Mouse (Mus musculus) heart, embryonic 10.5 days (tissue): Measurements from ENCODE around the gene Slc16a10. TPM values are rescaled to one million over a fixed set of nuclear protein-coding genes. Genes with fewer than 3 reads are reported as not detected.
A peak's percentile ranks its signal among the peaks of the same experiment; 100 is the strongest.

Experiments used
- DNase-seq: peaks from one replicate; pipeline ENCODE4 v3.0.0-alpha.2; 2017; ENCODE audit warnings: low spot score
- H3K27ac ChIP-seq: fragments of 300-500 bp; sonication (generic); 2 replicates; pipeline ENCODE4 v1.5.1; 2016; ENCODE audit warnings: mild to moderate bottlenecking
- H3K27me3 ChIP-seq: fragments of 300-500 bp; sonication (generic); 2 replicates; pipeline ENCODE4 v1.6.1; 2016; ENCODE audit warnings: mild to moderate bottlenecking; ENCODE audit not compliant: poor library complexity, insufficient read depth, severe bottlenecking
- H3K36me3 ChIP-seq: fragments of 300-500 bp; sonication (generic); 2 replicates; pipeline ENCODE4 v1.6.1; 2016; ENCODE audit warnings: mild to moderate bottlenecking, moderate library complexity
- H3K4me1 ChIP-seq: fragments of 300-500 bp; sonication (generic); 2 replicates; pipeline ENCODE4 v1.6.1; 2016; ENCODE audit warnings: mild to moderate bottlenecking
- H3K4me3 ChIP-seq: fragments of 300-500 bp; sonication (generic); 2 replicates; pipeline ENCODE4 v1.5.1; 2016; ENCODE audit warnings: mild to moderate bottlenecking, moderate library complexity
- H3K9me3 ChIP-seq: fragments of 300-500 bp; sonication (generic); 2 replicates; pipeline ENCODE4 v1.6.1; 2016; ENCODE audit warnings: mild to moderate bottlenecking, moderate library complexity
- WGBS: fragments of 180-500 bp; shearing (Covaris S2); methylation state at CpG from one replicate; pipeline ENCODE4 v1.1.7; 2016; 5-methylcytosine and 5-hydroxymethylcytosine counted together
- polyA plus RNA-seq: library from polyadenylated mRNA; unstranded; fragments of >200 nt; fragmentation: Nextera tagmentation; extraction: Ambion mirVana; gene quantifications from 2 replicates; pipeline ENCODE4 v1.2.1, GENCODE M21; 2016

Slc16a10 gene
- polyA plus RNA-seq, 1 experiment from 2014 or later = 15.2 TPM

- no peaks in the 10 kb centered on the region; the same call in 1 of the 2 replicates for H3K4me1 ChIP-seq
- no peak overlapping the region for H3K4me3 ChIP-seq
- 81% methylated on average over 3 of the region's 3 CpGs for WGBS
- H3K36me3 ChIP-seq = no peaks in the 10 kb centered on the region
- H3K27me3 ChIP-seq = no peaks in the 10 kb centered on the region
- no peak overlapping the region for H3K27ac ChIP-seq
- H3K9me3 ChIP-seq = no peaks in the 10 kb centered on the region
- no peak for DNase-seq
Measured at GRCm38 (mm10) chr10:40119466-40119865, 22.6 kb downstream of the Slc16a10 start.

DNA sequence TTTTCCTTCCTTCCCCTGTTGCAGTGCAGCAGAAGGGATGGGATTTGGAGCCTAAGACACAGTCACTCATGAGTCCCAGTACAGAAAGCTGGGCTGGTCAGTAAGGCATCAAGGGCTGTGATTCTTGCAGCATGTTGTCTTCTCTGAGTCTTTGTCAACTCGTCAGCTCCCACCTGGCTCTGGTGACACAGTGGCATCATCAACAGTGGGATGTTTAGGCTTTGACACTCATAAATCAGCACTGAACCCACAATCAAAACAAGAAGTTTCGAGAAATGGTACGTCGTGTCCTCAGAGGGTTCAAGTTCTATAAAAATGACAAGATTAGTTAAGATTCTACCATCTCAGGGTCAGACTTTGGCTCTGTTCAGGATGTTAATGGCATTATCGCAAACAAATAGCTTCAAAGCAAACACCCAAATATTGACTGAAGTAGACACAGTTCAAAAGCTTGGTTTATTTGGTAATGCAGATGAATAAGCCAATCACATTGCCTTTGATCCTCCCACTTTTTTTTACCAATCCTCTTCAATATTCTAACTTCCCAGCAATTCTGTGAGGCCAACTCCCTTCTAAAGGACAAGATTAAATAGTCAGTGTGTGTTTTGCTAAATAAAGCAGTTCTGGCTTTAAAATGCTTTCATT lies 23.2 kb downstream of the Slc16a10 start:
- Histone ChIP-seq H3K27me3 (no peaks in the 10 kb centered on the region), H3K27ac (no peak overlapping the region), H3K4me3 (no peak overlapping the region), H3K36me3 (no peaks in the 10 kb centered on the region), H3K4me1 (peaks cover under 1% of the 10 kb centered on the region), H3K9me3 (no peaks in the 10 kb centered on the region)
- 85% methylated on average over 5 of the region's 5 CpGs for WGBS
- peak; percentile 64 for DNase-seq

DNA sequence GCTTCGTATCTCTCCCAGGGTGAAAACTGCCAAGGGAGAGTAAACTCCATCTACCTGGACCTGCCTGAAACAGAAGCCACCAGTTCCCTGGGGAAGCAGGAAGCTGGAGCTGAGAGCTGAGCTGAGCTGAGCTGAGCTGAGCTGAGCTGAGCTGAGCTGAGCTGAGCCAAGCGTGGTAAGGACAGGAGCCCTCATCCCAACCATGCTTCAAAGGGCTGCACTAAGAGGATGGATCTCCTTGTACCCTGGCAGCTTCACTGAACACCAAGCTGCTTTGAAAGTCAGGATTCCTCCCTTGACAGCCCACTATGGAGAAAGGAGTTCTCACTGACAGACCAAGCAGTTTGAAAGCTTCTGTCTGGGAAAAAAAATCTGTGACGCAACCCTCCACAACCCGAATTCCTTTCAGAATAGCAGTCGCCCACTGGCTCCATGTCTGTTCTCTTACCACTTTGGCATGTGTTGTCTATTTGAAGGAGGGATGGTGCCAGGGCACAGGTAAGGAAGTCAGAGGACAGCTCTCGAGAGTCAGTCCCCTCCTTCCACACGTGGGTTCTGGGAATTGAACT lies 28.5 kb downstream of the Slc16a10 start:
- no peaks in the 10 kb centered on the region for H3K27me3 ChIP-seq
- H3K4me3 ChIP-seq = no peak overlapping the region
- H3K27ac ChIP-seq = no peak overlapping the region
- WGBS = 81% methylated on average over 7 of the region's 7 CpGs
- peak; percentile 30 for DNase-seq
- no peaks in the 10 kb centered on the region for H3K9me3 ChIP-seq
- no peaks in the 10 kb centered on the region for H3K36me3 ChIP-seq
- peaks cover 19% of the 10 kb centered on the region for H3K4me1 ChIP-seq

DNA sequence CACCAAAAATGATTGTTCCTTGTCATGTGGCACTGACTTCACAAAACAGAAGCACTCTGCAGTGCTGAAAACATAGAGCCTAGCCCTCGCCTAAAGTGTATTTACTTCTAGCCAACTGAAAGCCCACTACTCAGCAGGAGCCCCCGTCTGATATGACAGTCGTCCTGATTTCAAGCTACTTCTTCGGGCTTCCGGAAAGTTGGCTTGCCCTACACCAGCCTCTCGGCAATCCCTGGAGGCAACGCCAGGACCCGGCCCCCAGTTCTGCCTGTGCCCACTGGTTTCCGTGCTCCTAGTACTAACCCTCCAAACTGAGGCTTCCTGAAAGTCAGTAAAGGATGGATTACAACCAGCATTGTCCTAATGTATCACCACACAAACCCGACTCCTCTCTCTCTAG lies 29.8 kb downstream of the Slc16a10 start:
- Histone ChIP-seq H3K4me3 (no peak overlapping the region), H3K36me3 (no peaks in the 10 kb centered on the region), H3K27ac (no peak overlapping the region), H3K9me3 (no peaks in the 10 kb centered on the region), H3K27me3 (no peaks in the 10 kb centered on the region), H3K4me1 (peaks cover 19% of the 10 kb centered on the region)
- 83% methylated on average over 10 of the region's 10 CpGs for WGBS
- DNase-seq = peak; percentile 58

GRCm38 (mm10) chr10:40109520-40109919 lies 32.5 kb downstream of the Slc16a10 start:
- Histone ChIP-seq H3K36me3 (no peaks in the 10 kb centered on the region), H3K4me3 (no peak overlapping the region), H3K4me1 (peaks cover 19% of the 10 kb centered on the region), H3K9me3 (no peaks in the 10 kb centered on the region), H3K27ac (no peak overlapping the region; the same call in 1 of the 2 replicates), H3K27me3 (no peaks in the 10 kb centered on the region)
- 84% methylated on average over 5 of the region's 5 CpGs for WGBS
- DNase-seq = no peak

DNA sequence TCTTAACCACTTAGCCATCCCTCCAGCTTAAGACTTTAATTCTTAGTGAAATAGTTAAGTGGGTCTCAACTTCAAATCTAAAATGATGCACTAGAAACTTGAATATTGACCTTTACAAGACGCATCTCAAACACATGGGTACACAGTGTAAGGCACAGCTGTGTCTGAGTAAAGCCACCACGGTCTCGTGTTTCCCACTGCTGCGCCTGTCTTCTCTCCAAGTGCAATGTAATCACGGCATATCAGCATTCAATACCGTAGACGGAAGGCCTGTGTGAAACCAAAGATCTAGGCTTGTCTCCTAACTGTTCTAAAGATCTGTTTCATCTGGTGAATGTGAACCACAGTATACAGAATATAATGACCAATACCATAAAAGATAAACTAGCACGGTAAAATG lies 33.1 kb downstream of the Slc16a10 start:
- Histone ChIP-seq H3K27ac (no peak overlapping the region), H3K9me3 (no peaks in the 10 kb centered on the region), H3K4me3 (no peak overlapping the region), H3K27me3 (no peaks in the 10 kb centered on the region), H3K36me3 (no peaks in the 10 kb centered on the region), H3K4me1 (peaks cover 19% of the 10 kb centered on the region)
- DNase-seq = no peak
- 82% methylated on average over 8 of the region's 8 CpGs for WGBS

DNA sequence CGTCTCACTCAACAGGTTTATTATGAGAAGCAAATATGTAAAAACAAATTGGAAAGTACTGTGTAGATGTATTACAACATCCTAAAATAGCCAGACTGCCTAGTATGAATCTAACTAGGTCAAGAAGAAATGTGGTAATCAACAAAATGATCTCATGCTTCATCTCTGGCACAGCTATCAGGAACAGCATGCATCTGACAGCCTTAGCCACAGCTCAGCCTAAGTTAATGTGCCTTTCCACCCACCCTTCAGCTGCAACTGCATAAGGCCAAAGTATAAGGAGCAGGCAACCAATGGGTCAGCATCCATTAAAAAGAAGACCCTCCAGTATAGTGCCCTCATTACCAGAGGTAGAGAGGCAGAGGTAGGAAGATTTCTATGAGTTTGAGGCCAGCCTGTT lies 34.1 kb downstream of the Slc16a10 start:
- WGBS = 91% methylated on average over 1 of the region's 1 CpGs
- Histone ChIP-seq H3K4me3 (no peak overlapping the region), H3K4me1 (peaks cover 15% of the 10 kb centered on the region)

GRCm38 (mm10) chr10:40105174-40105573 lies 36.9 kb downstream of the Slc16a10 start:
- WGBS = 77% methylated on average over 1 of the region's 1 CpGs
- no peak for DNase-seq
- H3K27me3 ChIP-seq = no peaks in the 10 kb centered on the region
- H3K9me3 ChIP-seq = no peaks in the 10 kb centered on the region
- peaks cover 8% of the 10 kb centered on the region; the same call in 1 of the 2 replicates for H3K4me1 ChIP-seq
- no peaks in the 10 kb centered on the region for H3K36me3 ChIP-seq
- no peak overlapping the region for H3K27ac ChIP-seq
- H3K4me3 ChIP-seq = no peak overlapping the region

More for the DNA sequence above, 34.1 kb downstream of the Slc16a10 start:
- H3K27me3 ChIP-seq = no peaks in the 10 kb centered on the region
- no peaks in the 10 kb centered on the region for H3K9me3 ChIP-seq
- DNase-seq = no peak
- no peaks in the 10 kb centered on the region for H3K36me3 ChIP-seq
- H3K27ac ChIP-seq = no peak overlapping the region

GRCm38 (mm10) chr10:40103790-40104189 lies 38.3 kb downstream of the Slc16a10 start:
- H3K4me3 ChIP-seq = no peak overlapping the region
- 74% methylated on average over 5 of the region's 5 CpGs for WGBS
- no peak for DNase-seq
- H3K27ac ChIP-seq = no peak overlapping the region
- no peaks in the 10 kb centered on the region for H3K36me3 ChIP-seq
- no peaks in the 10 kb centered on the region for H3K9me3 ChIP-seq
- no peaks in the 10 kb centered on the region for H3K27me3 ChIP-seq
- H3K4me1 ChIP-seq = no peaks in the 10 kb centered on the region; the same call in 1 of the 2 replicates

DNA sequence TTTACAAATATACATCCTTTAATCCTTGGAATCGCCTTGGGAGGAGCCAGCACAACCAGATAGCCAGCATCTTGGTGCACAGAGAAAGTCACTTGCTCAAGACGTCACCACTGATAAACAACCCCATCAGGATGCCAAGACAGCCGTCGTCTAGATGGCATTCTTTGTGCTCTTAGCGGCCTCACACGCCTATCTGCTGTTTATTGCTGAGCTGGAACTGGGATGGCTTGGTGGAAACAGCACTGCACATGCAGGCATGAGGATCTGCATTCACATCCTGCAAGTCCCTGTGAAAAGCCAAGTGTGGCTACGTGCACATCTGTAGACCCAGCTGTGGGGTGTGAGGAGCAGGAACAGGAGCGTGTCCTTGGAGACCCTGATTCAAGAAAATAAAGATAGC lies 39.1 kb downstream of the Slc16a10 start:
- Histone ChIP-seq H3K4me1 (no peaks in the 10 kb centered on the region; the same call in 1 of the 2 replicates), H3K27ac (no peak overlapping the region), H3K36me3 (no peaks in the 10 kb centered on the region), H3K27me3 (no peaks in the 10 kb centered on the region), H3K4me3 (no peak overlapping the region), H3K9me3 (no peaks in the 10 kb centered on the region)
- DNase-seq = no peak
- 54% methylated on average over 8 of the region's 8 CpGs for WGBS

- Histone ChIP-seq H3K36me3 (no peaks in the 10 kb centered on the region), H3K4me3 (no peak overlapping the region), H3K27me3 (no peaks in the 10 kb centered on the region), H3K27ac (no peak overlapping the region), H3K4me1 (no peaks in the 10 kb centered on the region), H3K9me3 (no peaks in the 10 kb centered on the region)
- no peak for DNase-seq
- WGBS = 80% methylated on average over 3 of the region's 3 CpGs
Measured at GRCm38 (mm10) chr10:40102166-40102565, 39.9 kb downstream of the Slc16a10 start.

DNA sequence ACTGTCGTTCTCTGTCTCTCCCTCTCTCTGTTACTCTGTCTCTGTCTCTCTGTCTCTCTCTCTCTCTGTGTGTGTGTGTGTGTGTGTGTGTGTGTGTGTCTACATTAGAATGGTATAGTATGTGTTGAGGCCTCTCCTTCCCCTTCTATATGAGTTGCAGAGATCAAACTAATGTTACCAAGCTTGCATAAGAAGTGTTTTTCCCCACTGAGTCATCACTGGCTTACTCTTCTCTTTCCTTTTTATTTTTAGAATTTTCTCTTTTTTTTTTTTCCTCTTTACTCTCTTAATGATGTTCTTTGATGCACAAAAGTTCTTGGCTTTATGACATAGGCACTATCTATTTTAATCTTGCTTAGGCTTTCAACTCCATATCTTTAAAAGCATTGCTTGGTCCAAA lies 43.6 kb downstream of the Slc16a10 start:
- Histone ChIP-seq H3K4me3 (no peak overlapping the region), H3K27ac (no peak overlapping the region), H3K9me3 (no peaks in the 10 kb centered on the region), H3K4me1 (peaks cover 5% of the 10 kb centered on the region), H3K36me3 (no peaks in the 10 kb centered on the region), H3K27me3 (no peaks in the 10 kb centered on the region)
- DNase-seq = no peak
- WGBS = 91% methylated on average over 1 of the region's 1 CpGs

GRCm38 (mm10) chr10:40097519-40097918 lies 44.5 kb downstream of the Slc16a10 start:
- 60% methylated on average over 4 of the region's 4 CpGs for WGBS
- H3K9me3 ChIP-seq = no peaks in the 10 kb centered on the region
- no peak overlapping the region for H3K4me3 ChIP-seq
- H3K27ac ChIP-seq = no peak overlapping the region; the same call in 1 of the 2 replicates
- H3K36me3 ChIP-seq = no peaks in the 10 kb centered on the region
- no peak for DNase-seq
- peaks cover 5% of the 10 kb centered on the region for H3K4me1 ChIP-seq
- no peaks in the 10 kb centered on the region for H3K27me3 ChIP-seq
